Mouse (Mus musculus) cerebellum, adult 18-20 months (tissue): Measurements from ENCODE around the gene Trpc4ap.

ENCODE experiments used
- DNase-seq, 2 experiments: peaks; one replicate each; pipeline ENCODE4 v3.0.0; 2021

Trpc4ap gene

GRCm38 (mm10) chr2:155637411-155637810 is 54.8 kb downstream of the Trpc4ap start:
- peak in 1 of 2 experiments; percentile 44 for DNase-seq

- DNase-seq = no peak
Measured at GRCm38 (mm10) chr2:155636881-155637280, 55.3 kb downstream of the Trpc4ap start.

DNA sequence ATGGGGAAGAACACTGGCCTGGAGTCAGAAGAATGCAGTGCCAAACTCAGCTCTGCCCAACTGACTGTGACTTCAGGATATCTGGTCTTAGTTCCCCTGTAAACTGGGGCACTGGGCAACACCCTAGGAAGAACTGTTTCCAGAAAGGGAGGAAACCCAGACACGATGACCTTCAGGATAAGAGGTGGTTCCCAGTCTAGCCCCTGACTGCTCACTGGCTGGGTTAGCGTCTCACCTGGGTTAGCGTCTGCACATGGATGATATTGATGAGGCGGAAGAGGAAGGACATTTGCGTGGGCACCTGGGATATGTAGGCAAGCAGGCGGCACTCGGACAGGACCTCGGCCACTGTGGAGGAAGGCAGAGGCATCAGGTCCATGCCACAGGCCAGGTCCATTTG is 56.2 kb downstream of the Trpc4ap start:
- DNase-seq = peak in 1 of 2 experiments; percentile 28

GRCm38 (mm10) chr2:155634562-155634961 is 57.6 kb downstream of the Trpc4ap start:
- peak in 1 of 2 experiments; percentile 44 for DNase-seq

GRCm38 (mm10) chr2:155633731-155634130 is 58.5 kb downstream of the Trpc4ap start:
- peak; percentile 58 to 62 for DNase-seq

DNA sequence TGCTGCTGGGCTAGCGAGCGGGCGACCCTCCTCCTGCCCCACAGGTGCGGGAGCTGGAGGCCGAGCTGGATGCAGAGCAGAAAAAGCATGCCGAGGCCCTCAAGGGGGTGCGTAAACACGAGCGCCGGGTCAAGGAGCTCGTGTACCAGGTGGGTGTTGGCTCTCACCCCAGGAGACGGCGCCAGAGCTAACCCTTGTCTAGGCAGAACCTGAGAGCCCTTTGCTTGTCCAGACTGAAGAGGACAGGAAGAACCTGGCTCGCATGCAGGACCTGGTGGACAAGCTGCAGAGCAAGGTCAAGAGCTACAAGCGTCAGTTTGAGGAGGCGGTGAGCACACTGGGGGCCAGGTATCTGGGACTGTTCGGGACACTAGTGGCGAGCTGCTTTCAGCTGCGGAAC is 59.1 kb downstream of the Trpc4ap start:
- DNase-seq = peak in 1 of 2 experiments; percentile 30

GRCm38 (mm10) chr2:155632138-155632936 is 59.8 kb downstream of the Trpc4ap start:
- DNase-seq = no peak

GRCm38 (mm10) chr2:155630590-155631416 is 61.4 kb downstream of the Trpc4ap start:
- peak in 1 of 2 experiments; percentile 47 for DNase-seq

DNA sequence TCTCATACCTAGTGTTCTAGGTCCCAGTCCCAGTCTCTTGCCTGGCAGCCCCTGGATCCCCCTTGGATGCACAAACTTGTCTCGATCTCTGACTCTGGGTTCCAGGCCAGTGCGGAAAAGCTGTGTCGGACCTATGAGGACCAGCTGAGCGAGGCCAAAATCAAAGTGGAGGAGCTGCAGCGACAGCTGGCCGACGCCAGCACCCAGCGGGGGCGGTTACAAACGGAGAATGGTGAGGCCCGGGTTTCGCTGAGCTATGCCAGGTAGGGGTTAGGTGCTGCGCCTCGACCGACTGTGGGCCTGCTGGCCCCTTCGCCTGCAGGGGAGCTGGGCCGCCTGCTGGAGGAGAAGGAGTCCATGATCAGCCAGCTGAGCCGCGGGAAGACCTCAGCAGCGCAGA is 62.0 kb downstream of the Trpc4ap start:
- DNase-seq = peak in 1 of 2 experiments; percentile 35

DNA sequence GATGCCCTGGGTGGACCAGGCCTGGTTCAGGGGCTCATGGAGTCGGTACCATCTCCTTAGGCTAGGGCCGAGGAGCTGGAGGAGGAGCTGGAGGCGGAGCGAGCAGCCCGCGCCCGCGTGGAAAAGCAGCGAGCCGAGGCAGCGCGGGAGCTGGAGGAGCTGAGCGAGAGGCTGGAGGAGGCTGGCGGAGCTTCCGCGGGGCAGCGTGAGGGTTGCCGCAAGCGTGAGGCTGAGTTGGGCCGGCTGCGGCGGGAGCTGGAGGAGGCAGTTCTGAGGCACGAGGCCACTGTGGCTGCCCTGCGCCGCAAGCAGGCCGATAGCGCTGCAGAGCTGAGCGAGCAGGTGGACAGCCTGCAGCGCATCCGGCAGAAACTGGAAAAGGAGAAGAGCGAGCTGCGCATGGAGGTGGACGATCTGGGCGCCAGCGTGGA is 62.9 kb downstream of the Trpc4ap start:
- peak; percentile 78 to 80 for DNase-seq

DNA sequence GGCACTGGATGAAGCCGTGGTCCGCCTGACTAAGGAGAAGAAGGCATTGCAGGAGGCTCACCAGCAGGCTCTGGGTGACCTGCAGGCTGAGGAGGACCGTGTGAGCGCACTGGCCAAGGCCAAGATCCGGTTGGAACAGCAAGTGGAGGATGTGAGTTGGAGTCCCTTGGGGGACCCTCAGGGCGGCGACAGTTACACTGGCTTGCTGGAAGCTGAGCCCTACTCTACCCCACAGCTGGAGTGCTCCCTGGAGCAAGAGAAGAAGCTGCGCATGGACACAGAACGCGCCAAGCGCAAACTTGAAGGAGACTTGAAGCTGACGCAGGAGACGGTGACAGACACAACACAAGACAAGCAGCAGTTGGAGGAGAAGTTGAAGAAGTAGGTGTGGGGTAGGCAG is 63.7 kb downstream of the Trpc4ap start:
- DNase-seq = peak in 1 of 2 experiments; percentile 45

GRCm38 (mm10) chr2:155628112-155628511 is 64.1 kb downstream of the Trpc4ap start:
- no peak for DNase-seq

GRCm38 (mm10) chr2:155627030-155627738 is 65.0 kb downstream of the Trpc4ap start:
- DNase-seq = peak; percentile 74 to 83

- DNase-seq = no peak
Measured at GRCm38 (mm10) chr2:155626277-155626676, 65.9 kb downstream of the Trpc4ap start.

DNA sequence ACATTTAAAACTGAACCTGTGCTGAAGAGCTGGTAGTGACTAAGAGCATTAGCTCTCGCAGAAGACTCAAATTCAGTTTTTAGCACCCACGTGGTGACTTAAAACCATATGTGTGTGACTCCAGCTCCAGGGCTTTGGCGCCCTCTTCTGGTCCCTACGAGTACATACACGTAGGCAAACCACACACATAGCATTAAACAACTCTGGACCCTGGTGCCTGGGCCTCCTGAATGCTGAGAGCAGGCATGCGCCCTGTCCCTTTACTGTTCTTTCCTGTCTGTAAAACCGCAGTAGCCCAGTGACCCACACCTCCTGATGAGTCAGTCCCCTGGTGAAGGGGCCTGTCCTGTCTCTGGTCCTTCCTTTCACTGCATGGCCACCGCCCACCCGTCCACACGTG is 67.5 kb downstream of the Trpc4ap start:
- DNase-seq = peak in 1 of 2 experiments; percentile 53

DNA sequence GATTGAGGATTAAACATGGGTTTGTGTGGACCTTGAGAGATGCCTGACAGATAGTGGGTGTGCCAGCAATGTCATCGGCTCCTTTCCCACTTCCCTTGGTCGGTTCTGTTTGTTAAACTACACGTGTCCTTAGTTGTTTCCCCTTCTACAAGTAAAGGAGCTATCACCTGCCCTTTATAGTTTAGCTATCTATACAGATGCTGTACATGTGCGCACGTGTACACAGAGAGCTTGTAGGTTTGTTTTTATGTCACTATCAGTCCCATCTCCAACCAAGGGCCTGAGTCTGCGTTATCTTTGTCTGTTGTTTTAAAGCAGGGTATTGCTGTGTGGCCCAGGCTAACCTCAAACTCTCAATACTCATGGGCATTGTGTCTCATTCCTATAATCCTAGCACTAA is 68.2 kb downstream of the Trpc4ap start:
- no peak for DNase-seq

- no peak for DNase-seq
Measured at GRCm38 (mm10) chr2:155622606-155623005, 69.6 kb downstream of the Trpc4ap start.

- DNase-seq = peak; percentile 91 to 92
Measured at GRCm38 (mm10) chr2:155619817-155620216, 72.4 kb downstream of the Trpc4ap start.

DNA sequence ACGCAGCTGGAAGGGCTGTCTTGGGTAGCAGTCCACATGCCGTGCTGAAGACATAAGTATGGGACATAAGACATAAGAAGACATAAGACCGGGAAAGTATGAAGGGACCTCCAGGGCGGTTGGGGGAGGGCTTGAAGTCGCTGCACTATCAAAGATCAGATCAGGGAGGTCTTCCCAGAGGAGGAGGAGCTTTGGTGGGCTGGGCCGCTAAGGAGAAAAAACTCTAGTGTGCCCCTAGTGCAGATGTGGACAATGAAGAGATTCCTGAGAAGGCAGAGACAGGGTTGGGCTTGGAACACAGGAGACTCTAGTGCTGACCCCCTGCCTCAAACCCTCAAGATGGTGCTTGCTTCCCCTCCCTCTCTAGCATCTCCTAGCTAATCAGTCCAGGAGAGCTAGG is 75.2 kb downstream of the Trpc4ap start:
- DNase-seq = no peak

- DNase-seq = no peak
Measured at GRCm38 (mm10) chr2:155613953-155614352, 78.2 kb downstream of the Trpc4ap start.

- DNase-seq = peak; percentile 81 to 89
Measured at GRCm38 (mm10) chr2:155613326-155613755, 78.8 kb downstream of the Trpc4ap start.

- DNase-seq = no peak
Measured at GRCm38 (mm10) chr2:155611834-155612550, 80.2 kb downstream of the Trpc4ap start.
